Mouse (Mus musculus) cerebellum, adult 2 months (tissue): ENCODE measurements around the gene Slc3a1.

Experiments
- CTCF ChIP-seq: fragments of 200-500 bp; IDR thresholded peaks from 2 replicates; pipeline ENCODE4 v1.5.1; 2011; ENCODE audit warnings: low read depth, mild to moderate bottlenecking, control low read depth, low read length, moderate library complexity, borderline replicate concordance; ENCODE audit not compliant: insufficient read depth
- POLR2A ChIP-seq: fragments of 200-500 bp; IDR thresholded peaks from 2 replicates; pipeline ENCODE4 v1.6.1; 2011; ENCODE audit warnings: low read length, control low read depth, borderline replicate concordance; ENCODE audit not compliant: insufficient read depth

- TF ChIP-seq CTCF, result no peak
- no peak for TF ChIP-seq POLR2A
Measured at GRCm38 (mm10) chr17:85101751-85102150, 73.6 kb downstream of the Slc3a1 start.
